Mouse (Mus musculus): ENCODE data around the gene Tmem260.

Gene Tmem260

DNA sequence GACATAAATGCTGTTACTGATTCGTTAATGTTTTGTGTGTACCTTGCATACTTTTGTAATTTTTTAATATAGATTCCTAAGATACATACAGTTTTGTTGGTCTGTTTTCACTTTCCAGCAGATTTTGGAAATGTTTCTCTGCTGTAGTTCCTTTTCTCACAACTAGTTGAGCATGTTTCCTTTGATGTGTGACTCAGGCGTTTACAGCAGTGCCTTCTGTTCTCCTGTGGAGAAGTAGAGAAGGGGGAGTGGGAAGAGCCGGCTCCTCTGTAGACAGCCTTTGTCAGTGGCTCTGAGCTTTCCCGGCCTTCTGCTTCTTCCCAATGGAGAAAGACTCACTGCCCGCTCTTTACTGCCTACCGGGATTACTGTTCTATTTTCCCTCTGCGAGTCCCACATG, 35.7 kb downstream of the Tmem260 start:
- DNase-seq (ENCODE audit: low read depth, low spot score) = no peak

DNA sequence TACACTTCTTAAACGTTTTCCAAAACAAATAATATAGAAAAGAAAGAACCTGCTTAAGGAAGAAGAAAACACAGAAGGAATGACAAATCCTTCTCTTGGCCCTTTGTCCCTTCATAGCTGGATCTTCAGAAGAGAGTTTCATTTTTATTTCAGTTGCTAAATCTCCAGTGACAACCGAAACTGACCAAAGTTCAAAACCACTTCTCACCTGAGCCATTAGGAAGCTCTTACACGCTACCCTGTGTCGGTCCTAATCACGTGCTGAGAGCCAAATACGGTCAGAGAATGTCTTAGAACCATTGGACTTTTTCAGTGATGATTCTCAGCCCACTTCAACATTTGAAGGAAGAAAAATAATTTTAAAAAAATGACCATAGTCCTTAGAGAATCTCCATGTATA, 36.8 kb downstream of the Tmem260 start:
- no peak for DNase-seq (ENCODE audit: low read depth, low spot score)

DNA sequence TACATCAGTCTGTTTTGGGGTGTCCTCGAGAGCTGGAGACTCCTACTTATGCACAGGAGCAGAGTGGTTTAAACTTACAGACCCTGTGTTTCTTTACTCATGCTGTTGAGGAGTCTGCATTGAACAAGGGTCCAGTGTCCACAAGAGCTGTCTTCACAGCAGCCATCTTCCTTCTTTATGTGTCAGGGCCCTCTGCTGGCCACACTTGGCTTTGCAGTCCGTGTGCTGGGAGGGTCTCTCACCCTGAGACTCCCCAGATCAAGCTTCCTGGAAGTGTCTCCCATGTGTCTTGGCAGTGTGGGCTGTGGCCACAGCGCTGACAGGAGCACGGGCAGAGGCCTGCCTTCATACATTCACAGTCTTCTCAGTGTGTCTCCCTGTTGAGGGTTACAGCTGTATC, 48.0 kb downstream of the Tmem260 start:
- DNase-seq (ENCODE audit: low read depth, low spot score) = no peak

DNA sequence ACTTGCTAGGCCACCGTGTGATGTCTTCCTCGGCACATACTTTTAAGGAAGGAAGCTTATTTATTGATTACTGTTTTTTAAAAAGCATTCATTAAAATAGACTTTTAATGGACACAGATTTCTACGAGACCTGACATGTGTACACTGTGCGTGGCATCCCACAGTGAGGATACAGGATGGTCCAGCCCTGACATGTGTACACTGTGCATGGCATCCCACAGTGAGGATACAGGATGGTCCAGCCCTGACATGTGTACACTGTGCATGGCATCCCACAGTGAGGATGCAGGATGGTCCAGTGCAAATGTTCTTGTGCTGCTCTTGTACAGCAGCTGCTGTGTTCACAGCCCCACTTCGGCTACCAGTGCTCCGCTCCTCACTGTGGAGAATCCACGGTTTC, 56.6 kb downstream of the Tmem260 start:
- DNase-seq (ENCODE audit: low read depth, low spot score) = no peak

DNA sequence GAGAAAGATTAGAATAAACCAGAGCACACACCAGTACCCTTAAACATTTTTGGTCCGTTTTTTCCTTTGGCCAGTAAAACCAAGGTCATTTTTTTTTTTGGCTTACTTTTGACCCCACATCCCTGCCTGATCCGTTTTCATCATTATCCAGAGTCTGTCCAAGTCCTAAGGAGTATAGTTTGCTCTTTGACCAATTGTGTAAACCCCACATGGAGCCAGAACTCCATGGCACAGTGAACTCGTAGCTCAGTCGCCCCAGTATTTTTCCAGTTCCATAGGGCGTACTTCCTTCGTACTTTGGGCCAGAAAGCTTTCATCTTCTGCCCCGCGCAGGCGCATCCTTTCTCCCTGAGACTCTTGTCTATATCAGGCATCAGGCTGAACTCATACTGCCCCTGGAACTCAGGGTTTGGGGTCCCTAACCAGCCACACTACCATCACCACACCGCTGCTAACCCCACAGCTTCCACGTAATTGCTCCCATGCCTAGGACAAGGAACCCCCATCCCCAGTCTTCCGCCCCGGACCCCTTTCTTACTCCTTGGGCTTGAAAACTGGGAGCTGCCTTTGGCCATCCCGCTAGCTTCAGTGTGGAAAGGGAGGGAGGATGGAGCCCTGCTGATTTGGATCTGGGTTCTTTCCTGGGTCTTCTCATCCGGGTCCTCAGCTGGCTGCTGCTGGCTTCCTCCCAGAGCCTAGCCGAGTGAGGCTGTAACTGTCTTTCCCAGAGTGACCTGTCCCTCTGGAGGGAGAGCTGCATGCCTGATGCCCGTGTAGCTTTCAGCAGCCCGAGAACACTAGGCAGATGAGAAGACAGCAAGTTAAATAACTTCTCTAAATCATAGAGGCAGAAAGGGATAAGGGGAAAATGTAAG, 58.0 kb downstream of the Tmem260 start:
- no peak for DNase-seq (ENCODE audit: low read depth, low spot score)

DNA sequence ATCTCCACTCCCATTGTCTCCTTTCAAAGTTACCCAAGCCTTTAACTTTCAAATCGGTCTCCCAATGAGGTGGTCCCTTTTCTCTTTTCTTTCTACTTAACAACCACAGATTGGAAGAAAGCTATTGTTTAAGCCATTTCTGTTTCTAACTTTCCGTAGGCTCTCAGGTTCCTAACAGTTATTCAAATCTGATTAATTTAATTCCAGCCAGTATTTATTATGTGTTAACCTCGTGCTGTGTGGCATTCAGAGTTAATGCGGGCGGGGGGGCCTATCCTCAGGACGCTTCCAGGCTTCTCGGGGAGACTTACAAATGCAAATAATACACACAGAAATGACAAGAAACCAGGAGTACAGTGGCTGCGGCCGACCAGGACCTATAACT, 58.6 kb downstream of the Tmem260 start:
- no peak for DNase-seq (ENCODE audit: low read depth, low spot score)

DNA sequence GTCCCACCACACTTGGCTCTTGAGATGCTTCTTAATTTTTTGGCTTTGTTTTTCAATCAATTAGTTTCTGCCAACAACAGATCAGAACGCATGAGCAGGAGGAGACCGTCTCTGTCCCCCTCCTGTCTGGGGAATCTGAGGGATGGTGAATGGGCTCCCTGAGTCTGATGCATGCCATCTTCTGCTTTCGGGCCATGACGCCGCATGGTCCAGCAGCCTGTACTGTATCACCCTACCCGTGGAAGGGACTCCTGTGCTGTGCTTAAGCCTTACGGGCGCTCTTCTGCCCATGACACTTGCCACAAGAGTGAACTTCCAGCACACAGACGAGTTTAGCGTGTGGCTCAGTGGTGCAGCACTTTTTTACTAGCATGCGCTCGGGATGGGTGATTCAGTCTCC, 59.7 kb downstream of the Tmem260 start:
- no peak for DNase-seq (ENCODE audit: low read depth, low spot score)

DNA sequence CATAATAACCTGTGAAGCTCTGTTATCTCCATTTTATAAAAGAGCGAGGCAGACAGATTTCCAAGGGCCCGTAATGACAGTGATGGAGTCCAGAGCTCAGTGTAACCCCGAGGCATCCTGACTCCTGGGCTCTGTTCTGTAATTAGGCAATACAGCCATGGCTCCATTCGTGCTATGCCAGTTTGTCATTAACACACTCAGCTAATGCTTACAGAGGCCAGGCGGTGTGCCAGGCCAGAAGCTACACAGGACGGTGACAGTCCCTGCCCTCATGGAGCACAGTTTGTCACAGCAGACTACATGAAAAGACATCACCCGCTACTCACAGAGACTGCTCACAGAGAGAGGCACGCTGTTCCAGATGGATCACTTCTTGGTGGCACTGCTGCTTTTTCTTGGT, 61.5 kb downstream of the Tmem260 start:
- DNase-seq (ENCODE audit: low read depth, low spot score) = no peak

DNA sequence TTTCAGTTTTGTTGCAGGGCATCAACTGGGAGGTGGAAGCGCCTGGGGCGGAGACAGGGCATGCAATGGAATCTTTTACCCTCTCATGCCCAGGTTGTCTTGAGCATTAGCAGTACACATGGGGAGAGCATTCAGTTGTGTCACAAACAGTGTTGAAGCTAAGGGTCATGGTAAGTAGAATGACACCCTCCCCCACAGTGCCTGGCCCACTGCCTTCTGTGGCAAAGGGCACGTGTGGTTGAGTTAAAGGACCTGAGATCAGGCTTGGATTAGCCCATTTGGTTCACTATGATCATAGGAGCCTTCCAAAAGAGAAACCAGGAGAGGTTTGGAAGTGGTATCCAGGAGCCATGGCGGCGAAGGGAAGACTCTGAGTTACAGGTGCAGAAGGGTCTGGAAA, 63.2 kb downstream of the Tmem260 start:
- no peak for DNase-seq (ENCODE audit: low read depth, low spot score)

DNA sequence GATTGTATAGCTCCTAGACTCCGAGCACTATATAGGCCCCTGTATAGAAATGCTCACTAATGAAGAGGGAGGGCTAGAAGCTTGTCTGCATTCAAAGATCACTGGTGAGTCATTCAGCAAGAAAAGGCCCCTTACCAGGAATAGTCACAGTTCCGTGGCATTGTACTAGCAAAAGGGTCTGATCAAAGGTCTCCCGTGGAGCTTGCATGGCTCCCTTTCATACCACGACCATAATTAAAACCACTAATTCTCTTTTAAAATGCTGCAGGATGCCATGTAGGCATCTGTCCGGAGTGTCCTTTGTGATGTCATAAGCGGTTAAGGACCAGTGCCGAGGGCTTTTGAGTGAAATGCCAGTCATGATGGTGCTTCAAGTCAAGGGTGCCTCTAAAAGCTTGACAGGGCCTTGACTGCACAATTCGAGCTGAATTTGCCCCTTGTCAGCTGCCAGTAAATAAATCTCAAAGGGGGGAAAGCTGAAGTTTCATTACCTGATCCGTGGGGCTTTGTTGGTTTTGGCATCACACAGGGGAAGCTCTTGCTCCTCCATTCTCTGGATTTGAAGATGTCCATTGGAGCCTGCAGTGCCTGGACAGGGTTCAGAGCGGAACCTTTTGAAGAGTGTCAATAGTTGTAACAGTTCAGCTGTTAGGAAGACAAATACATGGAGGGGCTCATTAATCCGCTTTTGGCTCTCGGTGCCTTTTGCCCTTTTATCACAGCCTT, 67.3 kb downstream of the Tmem260 start:
- DNase-seq (ENCODE audit: low read depth, low spot score) = no peak

DNA sequence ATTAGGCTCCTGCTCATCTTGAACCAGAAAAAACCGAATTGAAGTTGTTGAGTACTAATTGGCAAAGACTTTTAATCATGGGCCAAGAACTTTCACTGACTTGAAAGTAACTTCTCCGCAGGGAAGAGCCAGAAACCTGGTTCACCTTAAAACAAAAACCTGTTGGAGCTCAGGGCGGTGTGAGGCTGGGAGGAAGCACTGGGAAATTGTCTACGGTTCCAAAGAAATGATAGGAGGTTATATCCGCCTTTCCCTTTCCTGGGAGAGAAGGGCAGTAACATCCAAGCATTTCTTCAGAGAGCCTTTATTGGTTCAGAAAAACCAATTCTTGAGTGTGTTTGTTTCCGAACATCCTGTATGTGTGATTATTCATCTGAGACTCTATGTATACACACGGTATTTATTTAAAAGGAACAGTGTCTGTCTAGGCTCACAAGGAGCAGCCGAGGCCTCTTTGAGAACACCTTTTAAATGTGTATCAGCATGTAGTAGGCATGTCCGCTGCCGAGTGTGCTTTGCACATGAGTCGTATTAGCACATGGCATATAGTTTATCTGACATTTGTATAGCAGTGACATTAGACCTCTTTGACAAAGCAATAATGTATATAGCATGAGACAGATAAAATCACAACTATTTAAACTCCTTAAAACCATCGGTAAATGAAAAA, 68.0 kb downstream of the Tmem260 start:
- no peak for DNase-seq (ENCODE audit: low read depth, low spot score)

DNA sequence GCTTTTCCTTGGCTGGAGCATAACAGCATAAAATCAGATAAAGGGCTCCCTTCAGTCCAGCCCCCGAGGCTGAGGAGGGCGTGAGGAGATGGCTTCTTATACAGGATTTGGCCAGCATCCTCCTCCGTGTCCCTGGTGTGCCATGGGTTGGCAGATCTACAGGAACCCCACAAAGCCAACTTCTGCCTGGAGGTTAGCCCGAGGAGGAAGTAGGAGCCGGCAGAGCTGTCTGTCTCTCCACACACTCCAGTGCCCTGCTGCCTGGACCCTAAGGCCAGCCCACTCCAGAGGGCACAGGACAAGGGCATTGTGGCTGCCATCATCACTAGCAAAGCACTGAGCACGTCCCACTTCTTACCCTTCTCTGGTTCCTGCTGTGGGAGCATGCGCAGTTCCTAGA, 68.7 kb downstream of the Tmem260 start:
- DNase-seq (ENCODE audit: low read depth, low spot score) = no peak

DNA sequence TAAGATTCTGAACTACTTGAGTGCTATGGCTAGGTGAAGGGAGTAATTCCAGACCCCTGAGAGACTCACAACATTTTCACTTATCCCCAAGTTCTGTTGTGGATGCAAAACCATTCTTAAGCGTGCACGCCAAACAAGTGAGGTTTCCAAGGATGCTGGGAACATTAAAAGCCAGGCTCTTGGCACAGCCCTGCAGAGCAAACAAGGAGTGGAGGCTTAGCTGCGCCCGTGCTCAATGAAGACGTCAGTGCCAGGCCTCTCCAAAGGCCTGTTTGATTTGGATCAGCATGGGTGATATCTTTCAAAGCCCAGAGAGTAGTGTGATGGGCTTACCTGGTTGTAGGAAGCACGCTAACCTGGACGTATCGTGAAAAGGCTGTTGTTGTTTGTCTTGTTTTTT, 69.6 kb downstream of the Tmem260 start:
- DNase-seq (ENCODE audit: low read depth, low spot score) = no peak

DNA sequence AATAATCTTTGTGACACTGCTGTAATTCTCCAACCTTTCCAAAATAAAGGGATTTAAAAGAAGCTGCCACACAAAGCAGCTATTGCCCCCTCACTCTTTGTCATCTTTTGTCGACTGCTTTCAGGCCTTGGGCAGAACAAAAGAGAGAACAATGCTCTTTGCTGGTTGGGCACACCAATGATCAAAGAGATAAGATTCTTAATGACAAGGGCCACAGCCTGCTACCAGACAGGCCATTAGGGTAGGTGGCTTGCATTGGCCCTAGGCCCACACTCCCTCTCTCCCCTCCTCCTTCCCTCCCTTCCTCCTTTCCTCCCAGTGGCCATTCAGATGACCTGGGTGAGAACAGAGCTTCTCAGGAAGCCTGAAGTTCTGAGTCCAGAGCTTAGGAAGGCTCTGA, 77.4 kb downstream of the Tmem260 start:
- no peak for DNase-seq (ENCODE audit: low read depth, low spot score)

DNA sequence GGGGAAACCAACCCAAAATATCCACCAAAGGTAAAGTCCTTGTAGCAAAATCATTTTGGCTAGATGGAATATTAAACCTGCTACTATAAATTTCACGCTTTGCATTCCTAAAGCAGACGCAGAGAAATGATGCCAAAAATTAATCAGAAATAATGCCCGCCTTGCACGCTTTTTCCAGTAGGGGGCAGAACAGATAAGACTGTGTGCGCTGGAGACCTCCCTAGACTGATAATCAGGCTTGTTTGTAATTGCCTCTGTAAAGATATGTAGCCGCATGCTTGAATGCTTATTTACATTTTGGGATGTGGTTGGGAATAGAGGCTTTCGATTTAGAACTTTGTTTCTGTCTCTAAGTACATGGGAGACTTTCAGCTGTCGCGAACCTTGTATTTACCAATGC, 78.2 kb downstream of the Tmem260 start:
- no peak for DNase-seq (ENCODE audit: low read depth, low spot score)

DNA sequence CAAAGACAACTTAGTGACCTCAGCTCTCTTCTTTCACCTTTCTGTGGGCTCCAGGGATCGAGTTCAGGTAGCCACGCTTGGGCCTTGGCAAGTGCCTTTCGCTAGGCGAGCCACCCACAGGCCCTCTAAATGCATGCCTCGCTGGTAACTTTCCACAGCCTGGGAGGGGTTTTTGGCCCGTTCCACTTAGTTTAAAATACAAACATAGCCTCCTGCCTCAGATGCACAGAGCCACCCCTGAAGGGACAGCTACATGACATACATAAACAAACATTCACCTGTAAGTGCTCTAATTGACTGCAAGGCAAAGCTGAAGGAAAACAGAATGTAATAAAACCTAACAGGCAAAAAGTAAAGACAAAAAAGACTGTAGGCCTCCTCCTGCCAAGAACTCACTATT, 79.1 kb downstream of the Tmem260 start:
- no peak for DNase-seq (ENCODE audit: low read depth, low spot score)

DNA sequence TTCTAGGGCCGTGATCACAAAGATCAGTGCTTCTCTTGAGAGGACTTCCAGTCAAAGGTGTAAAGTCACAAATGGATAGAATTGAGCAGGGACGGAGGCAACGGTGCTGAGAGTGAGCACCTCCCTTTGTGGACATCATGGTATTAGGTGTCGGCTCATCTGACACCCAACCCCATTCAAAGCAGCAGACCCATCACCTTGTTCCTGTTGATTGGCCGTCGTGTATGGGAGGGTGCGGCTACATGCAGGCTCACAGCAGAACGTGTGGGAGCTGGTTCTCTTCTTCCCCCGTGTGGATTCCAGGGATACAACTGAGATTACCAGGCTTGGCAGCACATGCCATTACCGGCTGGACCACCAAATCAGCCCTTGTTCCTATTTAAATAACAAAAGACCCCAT, 84.7 kb downstream of the Tmem260 start:
- no peak for DNase-seq (ENCODE audit: low read depth, low spot score)

DNA sequence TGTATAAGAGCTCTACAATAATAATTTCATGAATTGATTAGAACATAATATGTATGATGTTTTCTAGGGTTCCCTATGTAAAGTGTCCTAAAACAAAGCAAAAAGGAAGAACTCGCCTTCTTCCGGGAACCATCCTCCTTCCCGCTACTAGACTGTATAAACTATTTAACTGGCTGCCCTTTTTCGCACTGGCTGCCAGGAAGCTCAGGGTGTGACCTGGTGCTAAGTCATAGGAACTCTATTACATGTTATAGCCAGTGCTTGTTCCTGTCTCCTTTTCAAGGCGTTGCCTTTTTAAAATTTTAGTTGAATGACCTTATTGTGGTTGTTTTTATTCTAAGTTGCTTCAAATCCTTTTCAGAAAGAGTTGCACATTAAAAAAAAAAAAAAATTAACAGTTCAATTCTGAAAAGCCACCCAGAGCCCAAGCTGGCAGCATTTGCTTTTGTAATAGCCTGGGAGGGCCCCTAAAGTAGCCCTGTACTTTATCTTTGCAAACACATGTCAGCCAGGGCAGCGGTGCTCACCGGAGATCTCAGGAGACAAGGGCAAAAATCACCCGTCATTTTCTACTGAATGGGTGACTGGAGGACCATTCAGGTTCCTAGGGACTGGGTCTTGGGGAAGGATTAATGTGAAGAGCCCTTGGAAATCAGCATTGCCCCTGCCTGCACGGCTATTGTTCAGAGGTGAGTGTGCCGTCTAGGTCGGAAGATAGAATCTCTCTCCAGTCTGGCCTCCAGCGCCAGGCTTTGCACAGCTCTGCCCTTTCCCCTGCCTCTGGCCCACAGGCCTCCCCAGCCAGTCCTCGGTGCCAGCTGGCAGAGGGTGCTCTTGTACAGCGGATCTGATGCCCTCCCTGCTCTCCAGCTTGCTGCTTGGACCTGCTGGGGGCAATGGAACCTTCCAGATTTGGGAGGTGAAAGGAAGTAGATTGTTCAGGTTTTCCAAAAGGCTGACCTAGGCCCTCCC, 92.2 kb downstream of the Tmem260 start:
- no peak for DNase-seq (ENCODE audit: low read depth, low spot score)

DNA sequence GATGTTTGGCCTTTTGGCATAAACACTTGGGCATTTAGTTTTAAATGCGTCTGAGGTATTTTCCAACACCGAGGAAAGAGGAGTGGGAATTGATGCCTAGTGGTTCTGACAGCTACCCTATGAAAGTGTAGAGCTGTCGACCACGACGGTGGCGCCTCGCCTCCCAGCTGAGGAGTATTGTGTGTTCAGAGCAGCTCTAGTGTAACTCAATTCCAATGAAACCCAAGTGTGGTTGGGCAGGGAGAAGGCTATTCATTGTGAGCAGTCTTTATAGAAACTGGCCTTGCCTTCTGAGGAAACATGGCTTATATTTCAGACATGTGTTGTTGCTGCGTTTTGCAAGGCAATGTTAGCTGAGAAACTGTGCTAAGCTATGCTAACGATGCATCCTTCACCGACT, 99.2 kb downstream of the Tmem260 start:
- DNase-seq (ENCODE audit: low read depth, low spot score) = no peak

DNA sequence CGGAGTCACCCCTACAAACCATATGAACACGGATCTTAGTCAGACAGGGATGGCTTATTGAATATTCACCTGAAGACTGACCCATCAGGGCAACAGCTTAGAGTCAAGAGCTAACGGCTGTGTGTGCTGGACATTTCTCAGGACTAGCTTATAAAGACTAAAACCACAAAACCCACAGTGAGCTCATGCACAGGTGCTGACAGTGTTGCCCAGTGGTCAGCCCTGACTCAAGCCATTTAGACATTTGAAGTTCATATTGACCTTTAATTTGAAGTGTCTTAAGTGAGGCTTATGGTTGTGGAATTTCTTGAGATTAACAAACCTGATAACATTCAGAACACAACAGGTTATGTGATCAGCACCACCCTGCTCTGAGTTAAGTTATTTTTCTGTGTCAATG, 100.1 kb downstream of the Tmem260 start:
- no peak for DNase-seq (ENCODE audit: low read depth, low spot score)

DNA sequence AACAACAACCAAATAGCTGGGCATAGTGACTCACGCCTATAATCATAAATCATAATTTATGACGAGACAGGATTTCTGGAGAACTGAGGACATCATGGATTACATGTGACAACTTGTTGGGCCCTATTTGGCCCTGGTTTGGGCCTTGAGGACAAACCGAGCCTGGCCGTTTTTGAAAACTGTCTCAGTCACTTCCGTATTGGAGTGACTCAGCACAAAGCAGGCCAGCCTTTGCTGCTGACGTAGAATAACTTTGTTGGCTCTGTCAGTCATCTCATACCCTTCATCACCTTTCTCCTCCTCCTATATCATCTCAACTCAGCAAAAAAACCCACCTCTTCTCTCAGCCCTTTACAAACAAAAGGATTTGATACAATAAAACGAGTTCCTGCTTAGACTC, 103.8 kb downstream of the Tmem260 start:
- DNase-seq (ENCODE audit: low read depth, low spot score) = no peak

DNA sequence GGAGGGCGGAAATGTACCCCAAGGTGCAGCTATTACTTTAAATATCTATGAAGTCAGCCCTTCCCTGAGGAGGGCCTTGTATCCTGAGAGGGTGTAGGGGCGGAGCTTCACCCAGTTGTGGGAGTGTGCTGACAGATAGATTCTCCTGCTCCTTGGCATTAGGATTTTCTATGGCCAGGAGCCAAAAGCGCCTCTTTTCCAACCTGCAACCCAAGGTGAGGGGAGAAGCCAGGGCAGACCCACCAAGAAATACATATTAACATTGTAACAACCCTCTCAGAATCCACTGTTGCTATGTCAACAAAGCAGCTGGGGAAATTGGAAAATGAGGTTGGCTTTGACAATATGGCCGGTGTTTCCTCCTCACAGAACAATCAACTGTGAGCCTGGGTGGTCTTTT, 107.3 kb downstream of the Tmem260 start:
- no peak for DNase-seq (ENCODE audit: low read depth, low spot score)
